Mouse (Mus musculus): ENCODE results near the gene Vash2.

DNA sequence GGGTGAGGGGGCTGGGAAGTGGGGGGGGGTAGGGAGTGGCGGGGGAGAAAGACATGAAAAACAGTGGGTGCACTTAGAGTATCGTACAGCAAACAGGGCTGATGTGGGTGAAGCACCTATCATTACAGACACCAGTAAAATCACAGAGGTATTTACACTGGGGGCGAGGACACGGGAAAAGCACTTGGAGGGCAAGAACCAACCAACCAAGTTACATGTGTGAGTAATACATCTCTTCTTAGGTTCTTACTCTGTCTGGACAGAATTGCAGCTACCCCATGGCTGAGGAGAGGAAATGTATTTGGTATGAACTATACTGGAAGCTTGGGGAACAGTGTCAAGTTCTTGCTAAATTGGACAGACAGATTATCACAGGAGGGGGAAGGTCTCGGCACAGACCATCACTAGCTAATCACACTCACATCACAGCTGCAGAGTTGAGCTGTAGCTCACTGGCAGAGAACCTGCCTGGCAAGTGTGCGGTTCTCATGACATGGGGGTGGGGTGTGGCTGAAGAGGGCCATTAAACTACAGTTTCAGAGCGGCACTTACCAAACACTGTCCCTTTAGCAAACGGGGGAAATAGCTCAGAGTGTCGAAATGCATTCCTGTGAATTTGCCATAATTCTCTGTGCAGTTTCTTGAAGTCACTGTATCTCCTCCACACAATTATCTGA lies 80.1 kb downstream of the Vash2 start:
- no peak for TF ChIP-seq POLR2A (IDR thresholded peaks at IDR 0.05; ENCODE audit: insufficient read depth, low read length)
- no peak for TF ChIP-seq CTCF (IDR thresholded peaks at IDR 0.05; ENCODE audit: low read depth, low read length)
- TF ChIP-seq EP300 (IDR thresholded peaks at IDR 0.05; ENCODE audit: insufficient read depth, low read depth, low read length) = no peak
